Comparison of ENCODE assay signal across 9 mouse cellular contexts in the genomic region with DNA sequence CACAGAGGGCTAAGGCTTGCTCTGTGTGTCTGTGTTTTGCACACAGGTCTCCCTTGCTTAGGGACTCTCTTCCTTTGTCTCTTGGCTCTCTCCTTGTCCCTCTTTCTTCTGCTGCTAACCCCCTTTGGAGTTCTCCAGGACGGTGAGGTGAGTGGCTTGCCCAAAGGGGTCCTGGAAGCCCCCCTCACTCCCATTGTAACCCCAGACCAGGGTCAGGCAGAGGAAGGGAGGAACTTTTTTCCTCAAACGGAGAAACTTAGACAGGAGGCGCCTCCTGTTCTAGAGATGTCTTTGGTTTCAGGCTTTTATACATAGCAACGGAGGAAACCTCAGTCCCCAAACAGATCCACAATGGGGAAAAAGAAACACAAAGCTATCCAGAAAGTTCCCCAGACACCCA.
A peak's percentile ranks its signal among the peaks of the same experiment; 100 is the strongest.
DNase-seq lines count a peak whose midpoint lies in the region; ATAC-seq and TF ChIP-seq lines count a peak whose summit lies in the region.
"Had no signal": no experiment of that assay in that cellular context is flagged by ENCODE, and none has a peak within 500 bp of the region (broad histone marks: within the 10 kb centered on the region; RNA-seq: fewer than 3 reads in every experiment).

No protein-coding gene starts in this region.

- no peaks in the 10 kb centered on the region for H3K27me3 ChIP-seq in hindbrain, embryonic 11.5 days (ENCODE audit: control insufficient read depth, insufficient read depth, low read length)
- no peaks in the 10 kb centered on the region for H3K27me3 ChIP-seq in limb, embryonic 14.5 days (ENCODE audit: control insufficient read depth, insufficient read depth, low read length)
- H3K27me3 ChIP-seq in stomach, embryonic 16.5 days (ENCODE audit: control insufficient read depth, insufficient read depth, low read length): no peaks in the 10 kb centered on the region
- H3K27me3 ChIP-seq: liver, embryonic 15.5 days had no signal

- TF ChIP-seq POLR2A in limb, embryonic 14.5 days (IDR thresholded peaks at IDR 0.05; ENCODE audit: borderline replicate concordance, extremely low read depth, insufficient read depth, insufficient read length): no peak

- no peaks in the 10 kb centered on the region for H3K9me3 ChIP-seq in hindbrain, embryonic 11.5 days (ENCODE audit: control insufficient read depth, low read length)
- H3K9me3 ChIP-seq in limb, embryonic 14.5 days (ENCODE audit: control insufficient read depth, low read length): no peaks in the 10 kb centered on the region
- H3K9me3 ChIP-seq in stomach, embryonic 16.5 days (replicated peaks; ENCODE audit: control insufficient read depth, low read length): no peaks in the 10 kb centered on the region
- H3K9me3 ChIP-seq: liver, embryonic 15.5 days had no signal

- H3K4me2 ChIP-seq in hindbrain, embryonic 11.5 days (replicated peaks; ENCODE audit: low read depth, low read length): peak overlapping the region; percentile 19; the same call in 1 of the 2 replicates
- peak overlapping the region; percentile 31; the same call in 1 of the 2 replicates for H3K4me2 ChIP-seq in limb, embryonic 14.5 days (replicated peaks; ENCODE audit: low read depth, low read length, severe bottlenecking)
- peak overlapping the region; percentile 56 for H3K4me2 ChIP-seq in stomach, embryonic 16.5 days (ENCODE audit: low read depth, low read length)
- H3K4me2 ChIP-seq: liver, embryonic 15.5 days had no signal

- peak; percentile 30; the same call in 1 of the 2 replicates for ATAC-seq in hindbrain, embryonic 11.5 days (ENCODE audit: low FRiP score)
- no peak for ATAC-seq in limb, embryonic 14.5 days (ENCODE audit: low FRiP score, low read depth)
- no peak for ATAC-seq in stomach, embryonic 16.5 days (ENCODE audit: insufficient read depth, low FRiP score)

- no peaks in the 10 kb centered on the region for H3K4me1 ChIP-seq in hindbrain, embryonic 11.5 days (replicated peaks; ENCODE audit: control insufficient read depth, insufficient read depth, low read length)
- H3K4me1 ChIP-seq in limb, embryonic 14.5 days (ENCODE audit: control insufficient read depth, insufficient read depth, low read length): peaks cover 19% of the 10 kb centered on the region
- peaks cover 10% of the 10 kb centered on the region for H3K4me1 ChIP-seq in stomach, embryonic 16.5 days (ENCODE audit: control insufficient read depth, insufficient read depth, low read length)

- H3K9ac ChIP-seq in hindbrain, embryonic 11.5 days (ENCODE audit: low read depth, low read length): peak overlapping the region; percentile 33; the same call in 1 of the 2 replicates
- H3K9ac ChIP-seq in limb, embryonic 14.5 days (ENCODE audit: low read depth, low read length, severe bottlenecking): no peak overlapping the region; the same call in 1 of the 2 replicates
- H3K9ac ChIP-seq in stomach, embryonic 16.5 days (ENCODE audit: low read length): peak overlapping the region; percentile 63
- H3K9ac ChIP-seq: liver, embryonic 15.5 days had no signal

- H3K36me3 ChIP-seq in hindbrain, embryonic 11.5 days (ENCODE audit: control insufficient read depth, insufficient read depth, low read length): no peaks in the 10 kb centered on the region
- H3K36me3 ChIP-seq in limb, embryonic 14.5 days (ENCODE audit: control insufficient read depth, insufficient read depth, low read length): no peaks in the 10 kb centered on the region
- H3K36me3 ChIP-seq in stomach, embryonic 16.5 days (ENCODE audit: control insufficient read depth, insufficient read depth, low read length): no peaks in the 10 kb centered on the region
- H3K36me3 ChIP-seq: liver, embryonic 15.5 days had no signal

- intact Hi-C loops in left cerebral cortex, adult 2 months (cut with DNase I): loop anchor here (5.0 kb wide), 2 partner anchors 79 to 634 kb away; partner anchors contain the start of gene Scml4
- intact Hi-C loops in left cerebral cortex, postnatal 25 days (cut with DNase I): loop anchor here (5.0 to 10.0 kb wide), 3 partner anchors 79 to 636 kb away; partner anchors contain the start of gene Scml4

- peak overlapping the region; percentile 40 for H3K4me3 ChIP-seq in left cerebral cortex, adult 2 months
- H3K4me3 ChIP-seq in hindbrain, embryonic 11.5 days (ENCODE audit: low read depth, low read length): no peak overlapping the region
- H3K4me3 ChIP-seq in limb, embryonic 14.5 days (replicated peaks; ENCODE audit: low read length): no peak overlapping the region
- peak overlapping the region; percentile 36 for H3K4me3 ChIP-seq in stomach, embryonic 16.5 days (replicated peaks; ENCODE audit: low read length)
- H3K4me3 ChIP-seq: liver, embryonic 15.5 days had no signal

- TF ChIP-seq CTCF in left cerebral cortex, adult 2 months (IDR thresholded peaks at IDR 0.05): no peak

- no peak for DNase-seq in left cerebral cortex, adult 2 months (ENCODE audit: extremely low spot score in 1 of 2, low spot score in 2 of 2)
- DNase-seq in left cerebral cortex, postnatal 25 days (ENCODE audit: low spot score in 2 of 2): no peak
- peak; percentile 13 for DNase-seq in hindbrain, embryonic 11.5 days (ENCODE audit: low spot score)
- no peak for DNase-seq in limb, embryonic 14.5 days (ENCODE audit: low spot score)
- no peak for DNase-seq in Muller cell, postnatal 12 days (ENCODE audit: inconsistent ontology term)
- no peak for DNase-seq in right cerebral cortex, postnatal 14 days
- DNase-seq in ovary, postnatal 14 days (ENCODE audit: low spot score): no peak

- no peak overlapping the region for H3K27ac ChIP-seq in left cerebral cortex, adult 2 months
- peak overlapping the region; percentile 85 for H3K27ac ChIP-seq in hindbrain, embryonic 11.5 days (ENCODE audit: low read depth, low read length)
- H3K27ac ChIP-seq in limb, embryonic 14.5 days (replicated peaks; ENCODE audit: low read depth, low read length): peak overlapping the region; percentile 10; the same call in 1 of the 2 replicates
- peak overlapping the region; percentile 86 for H3K27ac ChIP-seq in stomach, embryonic 16.5 days (ENCODE audit: low read length)
- H3K27ac ChIP-seq: liver, embryonic 15.5 days had no signal

- WGBS in hindbrain, embryonic 11.5 days: 59% methylated on average over 4 of the region's 4 CpGs
- WGBS in limb, embryonic 14.5 days: 52% methylated on average over 4 of the region's 4 CpGs
- 48% methylated on average over 4 of the region's 4 CpGs for WGBS in stomach, embryonic 16.5 days

Comparison
In these comparisons a context has a peak if more than half of its experiments do, and no peak if none do; other contexts are left out.
1. H3K4me3 ChIP-seq: peak in left cerebral cortex, adult 2 months (single experiment) and stomach, embryonic 16.5 days (single experiment); none in hindbrain, embryonic 11.5 days (single experiment) and limb, embryonic 14.5 days (single experiment).
2. Peak in every context shown above with its lines, with median percentiles within 50 percentile points of each other: H3K4me2 ChIP-seq.